Comparison of ENCODE assay signal across 11 mouse cellular contexts in the genomic region with DNA sequence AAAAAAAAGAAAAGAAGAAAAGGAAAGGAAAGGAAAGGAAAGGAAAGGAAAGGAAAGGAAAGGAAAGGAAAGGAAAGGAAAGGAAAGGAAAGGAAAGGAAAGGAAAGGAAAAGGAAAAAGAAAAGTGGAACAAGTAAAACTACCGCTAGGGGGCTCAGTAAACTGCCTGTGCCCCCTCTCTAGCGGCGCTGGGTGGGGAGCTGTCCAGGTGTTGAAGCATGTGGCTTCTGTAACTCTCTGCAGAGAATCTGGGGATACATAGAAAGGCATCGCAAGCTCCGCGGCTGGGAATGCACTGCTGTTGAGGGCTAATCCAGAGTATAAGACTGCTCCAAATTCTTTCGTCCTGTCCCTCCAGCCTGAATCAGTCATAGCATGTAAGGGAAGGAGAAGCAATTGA.
DNase-seq lines count a peak whose midpoint lies in the region; ATAC-seq and TF ChIP-seq lines count a peak whose summit lies in the region.
"Had no signal": no experiment of that assay in that cellular context is flagged by ENCODE, and none has a peak within 500 bp of the region (broad histone marks: within the 10 kb centered on the region; RNA-seq: fewer than 3 reads in every experiment).

No protein-coding gene starts in this region.

- no peaks in the 10 kb centered on the region for H3K4me1 ChIP-seq in heart, adult 2 months (ENCODE audit: control insufficient read depth, insufficient read depth, low read length)
- no peaks in the 10 kb centered on the region for H3K4me1 ChIP-seq in midbrain, embryonic 12.5 days
- no peaks in the 10 kb centered on the region for H3K4me1 ChIP-seq in midbrain, embryonic 11.5 days (ENCODE audit: control insufficient read depth, insufficient read depth, low read length)
- H3K4me1 ChIP-seq: liver, embryonic 15.5 days had no signal

- intact Hi-C loops in heart, adult 2 months (cut with DNase I) = no loop called here

- peak; percentile 9; the same call in 1 of the 2 replicates for TF ChIP-seq CTCF in heart, adult 2 months (IDR thresholded peaks at IDR 0.05)

- no peak for TF ChIP-seq POLR2A in heart, adult 2 months (IDR thresholded peaks at IDR 0.05; ENCODE audit: insufficient read depth, low read depth, low read length)

- WGBS in heart, adult 2 months = 21% methylated on average over 7 of the region's 7 CpGs
- 20% methylated on average over 7 of the region's 7 CpGs for WGBS in midbrain, embryonic 12.5 days
- 30% methylated on average over 7 of the region's 7 CpGs for WGBS in midbrain, embryonic 11.5 days

- H3K4me2 ChIP-seq in midbrain, embryonic 12.5 days (replicated peaks) = no peak overlapping the region
- no peak overlapping the region for H3K4me2 ChIP-seq in midbrain, embryonic 11.5 days
- H3K4me2 ChIP-seq: liver, embryonic 15.5 days had no signal

- 0 out of 2 replicates have a peak, but pooled peaks have one; percentile 56 for ATAC-seq in midbrain, embryonic 12.5 days (ENCODE audit: low FRiP score, low read depth)
- ATAC-seq in midbrain, embryonic 11.5 days (ENCODE audit: low FRiP score) = no peak
- ATAC-seq in monocyte, adult 5-6 weeks (replicated peaks; ENCODE audit: insufficient number of reproducible peaks, low FRiP score, low TSS enrichment, poor library complexity, severe bottlenecking) = no peak

- DNase-seq in heart, adult 2 months = no peak
- no peak for DNase-seq in heart, adult 18-20 months
- DNase-seq in midbrain, embryonic 11.5 days (ENCODE audit: low spot score, missing footprints) = no peak
- peak; percentile 4 for DNase-seq in embryo, embryonic 11.5 days (ENCODE audit: low read depth, low spot score)
- DNase-seq in retina, postnatal 1 day = peak; percentile 33
- no peak for DNase-seq in adipocyte (ENCODE audit: low spot score)
- DNase-seq: gastrocnemius, adult 2 months; thymus, postnatal 25 days had no signal

- no peak overlapping the region for H3K27ac ChIP-seq in heart, adult 2 months
- no peak overlapping the region for H3K27ac ChIP-seq in midbrain, embryonic 12.5 days (replicated peaks)
- H3K27ac ChIP-seq in midbrain, embryonic 11.5 days (ENCODE audit: low read depth, low read length) = no peak overlapping the region
- H3K27ac ChIP-seq: gastrocnemius, adult 2 months; liver, embryonic 15.5 days had no signal

- H3K79me2 ChIP-seq in heart, adult 2 months (replicated peaks; ENCODE audit: control insufficient read depth, insufficient read depth, low read length) = no peaks in the 10 kb centered on the region

- no peak overlapping the region for H3K9ac ChIP-seq in heart, adult 2 months (ENCODE audit: low read depth, low read length)
- no peak overlapping the region for H3K9ac ChIP-seq in midbrain, embryonic 12.5 days (replicated peaks)
- no peak overlapping the region for H3K9ac ChIP-seq in midbrain, embryonic 11.5 days (ENCODE audit: low read length)
- H3K9ac ChIP-seq: liver, embryonic 15.5 days had no signal

- no peak overlapping the region for H3K4me3 ChIP-seq in heart, adult 2 months
- H3K4me3 ChIP-seq in midbrain, embryonic 12.5 days = no peak overlapping the region
- no peak overlapping the region for H3K4me3 ChIP-seq in midbrain, embryonic 11.5 days (ENCODE audit: low read depth, low read length)
- H3K4me3 ChIP-seq: gastrocnemius, adult 2 months; liver, embryonic 15.5 days had no signal

- no peaks in the 10 kb centered on the region for H3K9me3 ChIP-seq in midbrain, embryonic 12.5 days
- H3K9me3 ChIP-seq in midbrain, embryonic 11.5 days (ENCODE audit: control insufficient read depth, low read length) = no peaks in the 10 kb centered on the region
- H3K9me3 ChIP-seq: liver, embryonic 15.5 days had no signal

- TF ChIP-seq EP300 in heart, adult 2 months (IDR thresholded peaks at IDR 0.05; ENCODE audit: insufficient read depth, low read depth, low read length) = no peak

- no peaks in the 10 kb centered on the region for H3K36me3 ChIP-seq in heart, adult 2 months (ENCODE audit: control insufficient read depth, insufficient read depth, low read length)
- H3K36me3 ChIP-seq in midbrain, embryonic 12.5 days = no peaks in the 10 kb centered on the region
- H3K36me3 ChIP-seq in midbrain, embryonic 11.5 days (ENCODE audit: control insufficient read depth, insufficient read depth, low read length) = no peaks in the 10 kb centered on the region
- H3K36me3 ChIP-seq: liver, embryonic 15.5 days had no signal

- no peaks in the 10 kb centered on the region for H3K27me3 ChIP-seq in heart, adult 2 months (ENCODE audit: control insufficient read depth, insufficient read depth, low read length)
- H3K27me3 ChIP-seq in midbrain, embryonic 12.5 days = no peaks in the 10 kb centered on the region
- no peaks in the 10 kb centered on the region for H3K27me3 ChIP-seq in midbrain, embryonic 11.5 days (ENCODE audit: control insufficient read depth, insufficient read depth, low read length)
- H3K27me3 ChIP-seq: liver, embryonic 15.5 days had no signal

Comparison
In these comparisons a context has a peak if more than half of its experiments do, and no peak if none do; other contexts are left out.
1. DNase-seq: peak in embryo, embryonic 11.5 days (single experiment) and retina, postnatal 1 day (single experiment); none in heart, adult 2 months (0 of 2), heart, adult 18-20 months (0 of 2), midbrain, embryonic 11.5 days (single experiment) and adipocyte (single experiment).